Mouse (Mus musculus) forebrain, postnatal 0 days (tissue): Measurements from ENCODE around the gene Aprt. TPM values are rescaled to one million over a fixed set of nuclear protein-coding genes. Genes with fewer than 3 reads are reported as not detected.

Experiments
- ATAC-seq: fragments of 200-750 bp; cut with Nextera tagmentation; 2 replicates; pipeline ENCODE4 v1.8.0; 2017; ENCODE audit warnings: mild to moderate bottlenecking, moderate library complexity
- DNase-seq: peaks from one replicate; pipeline ENCODE4 v3.0.0-alpha.2; 2015
- H3K27ac ChIP-seq: fragments of 300-500 bp; sonication (generic); 2 replicates; pipeline ENCODE4 v1.5.1; 2014; ENCODE audit warnings: low read depth, mild to moderate bottlenecking, antibody characterized with exemption, low read length, moderate library complexity, mixed read lengths
- H3K27me3 ChIP-seq: fragments of 300-500 bp; sonication (generic); 2 replicates; pipeline ENCODE4 v1.6.1; 2014; ENCODE audit warnings: mild to moderate bottlenecking, low read length, mixed read lengths; ENCODE audit not compliant: insufficient read depth
- H3K36me3 ChIP-seq: fragments of 300-500 bp; sonication (generic); 2 replicates; pipeline ENCODE4 v1.6.1; 2014; ENCODE audit warnings: mild to moderate bottlenecking, moderate library complexity; ENCODE audit not compliant: insufficient read depth
- H3K4me1 ChIP-seq: fragments of 300-500 bp; sonication (generic); 2 replicates; pipeline ENCODE4 v1.6.1; 2014; ENCODE audit warnings: antibody characterized with exemption; ENCODE audit not compliant: insufficient read depth
- H3K4me2 ChIP-seq: fragments of 300-500 bp; sonication (generic); 2 replicates; pipeline ENCODE4 v1.6.1; 2014; ENCODE audit warnings: low read depth, mild to moderate bottlenecking, moderate library complexity
- H3K4me3 ChIP-seq: fragments of 300-500 bp; sonication (generic); 2 replicates; pipeline ENCODE4 v1.5.1; 2014; ENCODE audit warnings: low read depth, low read length, mixed read lengths
- H3K9ac ChIP-seq: fragments of 300-500 bp; sonication (generic); 2 replicates; pipeline ENCODE4 v1.6.1; 2014; ENCODE audit warnings: mild to moderate bottlenecking
- H3K9me3 ChIP-seq: fragments of 300-500 bp; sonication (generic); 2 replicates; pipeline ENCODE4 v1.6.1; 2016; ENCODE audit warnings: low read length
- CTCF ChIP-seq: sonication (generic); IDR thresholded peaks from 2 replicates; pipeline ENCODE4 v1.5.1; 2016; ENCODE audit warnings: antibody characterized with exemption, control low read depth, low read depth
- WGBS: fragments of 180-500 bp; shearing (Covaris S2); extraction: QIAGEN DNeasy Blood & Tissue Kit; methylation state at CpG from one replicate; pipeline ENCODE4 v1.1.7; 2014; 5-methylcytosine and 5-hydroxymethylcytosine counted together
- polyA plus RNA-seq: library from polyadenylated mRNA; unstranded; fragments of >200 nt; fragmentation: Nextera tagmentation; extraction: Ambion mirVana; gene quantifications from 2 replicates; pipeline ENCODE4 v1.2.1, GENCODE M21; 2015
- total RNA-seq: library from RNA; depleted of rRNA; stranded (reverse); fragments of >200 nt; gene quantifications from 2 replicates; pipeline ENCODE4 v1.2.3, GENCODE M21; 2014

Aprt gene
- total and polyA plus RNA-seq, 2 experiments from 2014 or later = 132 to 226 TPM

GRCm38 (mm10) chr8:122556030-122557009 lies 20.4 kb downstream of the Aprt start:
- Histone ChIP-seq H3K4me2 (no peak overlapping the region), H3K27me3 (peaks cover 8% of the 10 kb centered on the region), H3K9me3 (no peaks in the 10 kb centered on the region), H3K36me3 (no peaks in the 10 kb centered on the region), H3K9ac (no peak overlapping the region), H3K4me1 (no peaks in the 10 kb centered on the region), H3K4me3 (no peak overlapping the region), H3K27ac (no peak overlapping the region)
- DNase-seq (no peak), ATAC-seq (peak; percentile 60)
- WGBS = 69% methylated on average over 12 of the region's 12 CpGs
- no peak for TF ChIP-seq CTCF

GRCm38 (mm10) chr8:122554786-122555185 lies 21.9 kb downstream of the Aprt start:
- WGBS = 55% methylated on average over 6 of the region's 6 CpGs
- DNase-seq = peak; percentile 87
- TF ChIP-seq CTCF = no peak
- H3K36me3 ChIP-seq = no peaks in the 10 kb centered on the region
- H3K4me1 ChIP-seq = no peaks in the 10 kb centered on the region
- H3K27ac ChIP-seq = no peak overlapping the region
- no peak overlapping the region for H3K9ac ChIP-seq
- H3K4me3 ChIP-seq = no peak overlapping the region
- no peak overlapping the region for H3K4me2 ChIP-seq
- H3K27me3 ChIP-seq = peaks cover 11% of the 10 kb centered on the region
- no peaks in the 10 kb centered on the region for H3K9me3 ChIP-seq
- ATAC-seq = peak; percentile 39; the same call in 1 of the 2 replicates

- Histone ChIP-seq H3K9me3 (no peaks in the 10 kb centered on the region), H3K4me2 (peak within 1 kb of the TSS; percentile 88), H3K4me3 (peak within 1 kb of the TSS; percentile 54), H3K36me3 (no peaks in the 10 kb centered on the region), H3K4me1 (no peaks in the 10 kb centered on the region), H3K9ac (peak within 1 kb of the TSS; percentile 56), H3K27ac (peak within 1 kb of the TSS; percentile 15; the same call in 1 of the 2 replicates), H3K27me3 (peaks cover 15% of the 10 kb centered on the region)
- peak; percentile 71 for DNase-seq
- 12% methylated on average over 56 of the region's 56 CpGs for WGBS
- ATAC-seq = peak; percentile 55
- peak; percentile 93 for TF ChIP-seq CTCF
Observed at GRCm38 (mm10) chr8:122551265-122552051, 25.3 kb downstream of the Aprt start, which contains the start of gene Piezo1. Piezo1 (minus strand) TSS chr8:122551329.

- Histone ChIP-seq H3K27ac (0 out of 2 replicates have a peak overlapping the region, but pooled peaks have one; percentile 15), H3K9me3 (no peaks in the 10 kb centered on the region), H3K4me2 (peak overlapping the region; percentile 88), H3K9ac (peak overlapping the region; percentile 56), H3K4me3 (peak overlapping the region; percentile 54), H3K36me3 (no peaks in the 10 kb centered on the region), H3K27me3 (peaks cover 15% of the 10 kb centered on the region), H3K4me1 (no peaks in the 10 kb centered on the region)
- TF ChIP-seq CTCF = no peak
- WGBS = 4% methylated on average over 21 of the region's 43 CpGs
- peak; percentile 14; the same call in 1 of the 2 replicates for ATAC-seq
- DNase-seq = no peak
Observed at GRCm38 (mm10) chr8:122550995-122551264, 25.8 kb downstream of the Aprt start.

- DNase-seq (peak; percentile 35), ATAC-seq (0 out of 2 replicates have a peak, but pooled peaks have one; percentile 16)
- TF ChIP-seq CTCF = no peak
- Histone ChIP-seq H3K4me2 (peak overlapping the region; percentile 88), H3K27ac (no peak overlapping the region; the same call in 1 of the 2 replicates), H3K4me3 (peak overlapping the region; percentile 54), H3K4me1 (no peaks in the 10 kb centered on the region), H3K27me3 (peaks cover 15% of the 10 kb centered on the region), H3K36me3 (no peaks in the 10 kb centered on the region), H3K9ac (peak overlapping the region; percentile 56), H3K9me3 (no peaks in the 10 kb centered on the region)
- 6% methylated on average over 46 of the region's 52 CpGs for WGBS
Observed at GRCm38 (mm10) chr8:122550234-122550994, 26.3 kb downstream of the Aprt start.

- Histone ChIP-seq H3K9ac (no peak overlapping the region), H3K4me2 (no peak overlapping the region), H3K36me3 (no peaks in the 10 kb centered on the region), H3K4me3 (no peak overlapping the region), H3K27ac (no peak overlapping the region), H3K9me3 (no peaks in the 10 kb centered on the region), H3K27me3 (peaks cover 15% of the 10 kb centered on the region), H3K4me1 (no peaks in the 10 kb centered on the region)
- WGBS = 77% methylated on average over 3 of the region's 3 CpGs
- ATAC-seq (no peak), DNase-seq (no peak)
- no peak for TF ChIP-seq CTCF
Observed at GRCm38 (mm10) chr8:122548891-122549439, 27.7 kb downstream of the Aprt start.
